Comparison of ENCODE assay signal across 8 mouse cellular contexts in the genomic region with DNA sequence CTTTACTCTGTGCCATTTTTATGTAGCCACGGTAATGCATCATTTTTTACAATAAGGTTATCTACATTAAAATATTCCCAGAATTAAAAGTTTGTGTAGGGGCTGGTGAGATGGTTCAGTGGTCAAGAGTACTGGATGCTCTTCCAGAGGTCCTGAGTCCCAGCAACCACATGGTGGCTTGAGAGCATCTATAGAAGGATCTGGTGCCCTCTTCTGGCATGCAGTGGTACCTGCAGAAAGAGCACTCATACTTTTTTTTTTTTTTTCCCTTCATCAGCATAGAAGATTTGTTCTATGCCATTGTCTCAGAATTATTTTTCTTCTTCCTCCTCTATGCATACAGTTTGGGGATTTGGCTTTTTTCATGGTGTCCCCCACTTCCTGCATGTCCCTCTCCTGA.
DNase-seq lines count a peak whose midpoint lies in the region; ATAC-seq and TF ChIP-seq lines count a peak whose summit lies in the region.

No protein-coding gene starts in this region.

- no peak for TF ChIP-seq EP300 in liver, postnatal 0 days (IDR thresholded peaks at IDR 0.05; ENCODE audit: low read depth)

- no peaks in the 10 kb centered on the region for H3K4me1 ChIP-seq in liver, postnatal 0 days (ENCODE audit: insufficient read depth)
- no peaks in the 10 kb centered on the region for H3K4me1 ChIP-seq in heart, embryonic 12.5 days (replicated peaks)

- H3K4me3 ChIP-seq in liver, postnatal 0 days (ENCODE audit: low read depth, low read length) = no peak overlapping the region
- no peak overlapping the region for H3K4me3 ChIP-seq in heart, embryonic 12.5 days

- peak; percentile 55 for ATAC-seq in frontal cortex, adult (ENCODE audit: low TSS enrichment)
- no peak for ATAC-seq in liver, postnatal 0 days
- ATAC-seq in heart, embryonic 12.5 days (ENCODE audit: insufficient number of reproducible peaks, low FRiP score) = no peak

- H3K9ac ChIP-seq in liver, postnatal 0 days (replicated peaks) = no peak overlapping the region
- H3K9ac ChIP-seq in heart, embryonic 12.5 days = no peak overlapping the region

- 29% methylated on average over 1 of the region's 1 CpGs for WGBS in liver, postnatal 0 days (ENCODE audit: insufficient replicate concordance)
- WGBS in heart, embryonic 12.5 days = 16% methylated on average over 1 of the region's 1 CpGs

- TF ChIP-seq CTCF in liver, postnatal 0 days (IDR thresholded peaks at IDR 0.05; ENCODE audit: low read depth) = peak; percentile 61

- no peaks in the 10 kb centered on the region for H3K27me3 ChIP-seq in liver, postnatal 0 days (ENCODE audit: insufficient read depth, low read length)
- no peaks in the 10 kb centered on the region for H3K27me3 ChIP-seq in heart, embryonic 12.5 days (replicated peaks)

- H3K4me2 ChIP-seq in liver, postnatal 0 days (ENCODE audit: low read depth, low read length) = no peak overlapping the region
- H3K4me2 ChIP-seq in heart, embryonic 12.5 days = no peak overlapping the region

- H3K36me3 ChIP-seq in liver, postnatal 0 days (replicated peaks; ENCODE audit: insufficient read depth, low read length) = no peaks in the 10 kb centered on the region
- no peaks in the 10 kb centered on the region for H3K36me3 ChIP-seq in heart, embryonic 12.5 days

- H3K9me3 ChIP-seq in liver, postnatal 0 days (ENCODE audit: low read length) = no peaks in the 10 kb centered on the region
- no peaks in the 10 kb centered on the region for H3K9me3 ChIP-seq in heart, embryonic 12.5 days (replicated peaks)

- H3K27ac ChIP-seq in liver, postnatal 0 days (ENCODE audit: low read depth) = no peak overlapping the region
- H3K27ac ChIP-seq in heart, embryonic 12.5 days (ENCODE audit: poor library complexity, severe bottlenecking) = no peak overlapping the region

- DNase-seq in frontal cortex, postnatal 25 days (ENCODE audit: low spot score in 2 of 2) = no peak
- DNase-seq in right cerebral cortex, adult 18-20 months = peak; percentile 2
- no peak for DNase-seq in right cerebral cortex, postnatal 36 days (ENCODE audit: low spot score in 2 of 2)
- peak; percentile 19 for DNase-seq in embryo, embryonic 11.5 days (ENCODE audit: low read depth, low spot score)
- peak; percentile 15 for DNase-seq in liver, postnatal 0 days
- DNase-seq in spleen, postnatal 4 days (ENCODE audit: low spot score in 2 of 2) = no peak

Comparison
In these comparisons a context has a peak if more than half of its experiments do, and no peak if none do; other contexts are left out.
1. DNase-seq: peak in right cerebral cortex, adult 18-20 months (single experiment), embryo, embryonic 11.5 days (single experiment) and liver, postnatal 0 days (single experiment); none in frontal cortex, postnatal 25 days (0 of 2), right cerebral cortex, postnatal 36 days (0 of 2) and spleen, postnatal 4 days (0 of 2).